Mouse (Mus musculus): ENCODE measurements around the gene Sptbn1.

The Sptbn1 gene

GRCm38 (mm10) chr11:30171586-30172178 lies 96.3 kb downstream of the Sptbn1 start:
- no peak for DNase-seq (ENCODE audit: extremely low read depth, low read depth)

- no peak for DNase-seq (ENCODE audit: extremely low read depth, low read depth)
These were observed 96.8 kb downstream of the Sptbn1 start for GRCm38 (mm10) chr11:30171184-30171583.

- DNase-seq (ENCODE audit: extremely low read depth, low read depth), result no peak
These were observed 101.4 kb downstream of the Sptbn1 start for GRCm38 (mm10) chr11:30166551-30166922.

GRCm38 (mm10) chr11:30165861-30166550 lies 102.0 kb downstream of the Sptbn1 start:
- peak; percentile 95 for DNase-seq (ENCODE audit: extremely low read depth, low read depth)

GRCm38 (mm10) chr11:30164515-30165214 lies 103.3 kb downstream of the Sptbn1 start:
- DNase-seq (ENCODE audit: extremely low read depth, low read depth), result no peak

GRCm38 (mm10) chr11:30163870-30164269 lies 104.1 kb downstream of the Sptbn1 start:
- DNase-seq (ENCODE audit: extremely low read depth, low read depth), result no peak

- DNase-seq (ENCODE audit: extremely low read depth, low read depth), result no peak
These were observed 104.9 kb downstream of the Sptbn1 start for GRCm38 (mm10) chr11:30163081-30163480.

- no peak for DNase-seq (ENCODE audit: extremely low read depth, low read depth)
These were observed 106.2 kb downstream of the Sptbn1 start for GRCm38 (mm10) chr11:30161744-30162143.

GRCm38 (mm10) chr11:30161173-30161650 lies 106.8 kb downstream of the Sptbn1 start:
- no peak for DNase-seq (ENCODE audit: extremely low read depth, low read depth)

GRCm38 (mm10) chr11:30160625-30161172 lies 107.3 kb downstream of the Sptbn1 start:
- DNase-seq (ENCODE audit: extremely low read depth, low read depth), result peak; percentile 62

- DNase-seq (ENCODE audit: extremely low read depth, low read depth), result no peak
These were observed 108.3 kb downstream of the Sptbn1 start for GRCm38 (mm10) chr11:30159545-30160255.

GRCm38 (mm10) chr11:30158028-30158700 lies 109.8 kb downstream of the Sptbn1 start:
- DNase-seq (ENCODE audit: extremely low read depth, low read depth), result peak; percentile 28

GRCm38 (mm10) chr11:30155887-30156286 lies 112.1 kb downstream of the Sptbn1 start:
- DNase-seq (ENCODE audit: extremely low read depth, low read depth), result no peak

GRCm38 (mm10) chr11:30154980-30155379 lies 113.0 kb downstream of the Sptbn1 start:
- peak; percentile 23 for DNase-seq (ENCODE audit: extremely low read depth, low read depth)

GRCm38 (mm10) chr11:30148888-30149287 lies 119.1 kb downstream of the Sptbn1 start:
- DNase-seq (ENCODE audit: extremely low read depth, low read depth), result no peak

GRCm38 (mm10) chr11:30148378-30148777 lies 119.6 kb downstream of the Sptbn1 start:
- peak; percentile 68 for DNase-seq (ENCODE audit: extremely low read depth, low read depth)

- no peak for DNase-seq (ENCODE audit: extremely low read depth, low read depth)
These were observed 120.1 kb downstream of the Sptbn1 start for GRCm38 (mm10) chr11:30147882-30148281.

- no peak for DNase-seq (ENCODE audit: extremely low read depth, low read depth)
These were observed 124.9 kb downstream of the Sptbn1 start for GRCm38 (mm10) chr11:30143090-30143489.

GRCm38 (mm10) chr11:30139165-30139826 lies 128.7 kb downstream of the Sptbn1 start:
- no peak for DNase-seq (ENCODE audit: extremely low read depth, low read depth)

- DNase-seq (ENCODE audit: extremely low read depth, low read depth), result no peak
These were observed 130.9 kb downstream of the Sptbn1 start for GRCm38 (mm10) chr11:30137081-30137480.
